Mouse (Mus musculus) kidney, adult 2 months (tissue): ENCODE results near the gene Cabp4. TPM values are rescaled to one million over a fixed set of nuclear protein-coding genes. Genes with fewer than 3 reads are reported as not detected.
"Not testable (repeated sequence)": the region's sequence is repeated elsewhere in the genome, so short reads cannot be mapped to it uniquely, and the experiment has no call there.

ENCODE experiments used
- DNase-seq: peaks from one replicate; pipeline ENCODE4 v3.0.0; 2021
- H3K27ac ChIP-seq: fragments of 200-500 bp; 2 replicates; pipeline ENCODE4 v1.5.1; 2012; ENCODE audit warnings: low read depth, low read length, control low read depth, inconsistent platforms; ENCODE audit not compliant: insufficient read depth
- H3K27me3 ChIP-seq: fragments of 200-500 bp; replicated peaks from 2 replicates; pipeline ENCODE4 v1.6.1; 2012; ENCODE audit warnings: mild to moderate bottlenecking, moderate library complexity, low read length, inconsistent platforms; ENCODE audit not compliant: control insufficient read depth, insufficient read depth
- H3K36me3 ChIP-seq: fragments of 200-500 bp; 2 replicates; pipeline ENCODE4 v1.6.1; 2012; ENCODE audit warnings: mild to moderate bottlenecking, moderate library complexity, low read length, inconsistent platforms; ENCODE audit not compliant: control insufficient read depth, insufficient read depth
- H3K4me1 ChIP-seq: fragments of 200-500 bp; 2 replicates; pipeline ENCODE4 v1.6.1; 2011; ENCODE audit warnings: low read length; ENCODE audit not compliant: control insufficient read depth, insufficient read depth
- H3K4me3 ChIP-seq: fragments of 200-500 bp; 2 replicates; pipeline ENCODE4 v1.5.1; 2011; ENCODE audit warnings: mild to moderate bottlenecking, low read depth, low read length, control low read depth; ENCODE audit not compliant: insufficient read depth
- CTCF ChIP-seq: fragments of 200-500 bp; conservative IDR thresholded peaks from 2 replicates; pipeline ENCODE4 v1.5.1; 2011; ENCODE audit warnings: low read depth, mild to moderate bottlenecking, control low read depth, low read length, moderate library complexity, mixed read lengths; ENCODE audit not compliant: insufficient read depth, insufficient read length
- POLR2A ChIP-seq: fragments of 200-500 bp; IDR thresholded peaks from one replicate; pipeline ENCODE4 v1.6.1; 2011; ENCODE audit warnings: low read depth, low read length, control low read depth
- WGBS: fragments of 180-500 bp; shearing (Covaris S2); methylation state at CpG from one replicate; pipeline ENCODE4 v1.1.7; 2018; 5-methylcytosine and 5-hydroxymethylcytosine counted together
- polyA plus RNA-seq: library from polyadenylated mRNA; depleted of rRNA; stranded (reverse); fragments of >200 nt; gene quantifications from 2 replicates; pipeline ENCODE4 v1.2.3, GENCODE M21; 2012

Gene Cabp4
- polyA plus RNA-seq, 1 experiment: 0.20 TPM

DNA sequence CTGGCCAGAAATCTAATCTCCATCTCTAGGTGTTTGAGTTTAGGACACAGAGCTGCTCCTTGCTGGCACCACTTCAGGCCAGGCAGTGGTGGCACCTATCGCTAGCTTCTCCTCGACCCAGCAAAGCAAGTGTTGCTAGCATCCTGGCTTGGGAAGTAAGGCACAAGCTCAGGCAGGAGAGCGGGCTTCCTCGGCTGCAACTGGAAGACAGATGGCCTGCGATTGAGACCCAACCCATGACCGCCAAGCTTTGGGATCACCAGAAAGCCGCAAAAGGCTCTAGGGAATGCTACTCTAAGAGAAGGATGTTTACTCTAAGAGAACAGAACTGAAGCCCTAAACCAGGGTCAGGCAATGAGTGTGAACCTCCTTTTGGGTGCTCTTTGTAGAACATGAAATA is 14.4 kb downstream of the Cabp4 start:
- H3K27me3 ChIP-seq: no peaks in the 10 kb centered on the region
- H3K27ac ChIP-seq: no peak overlapping the region
- no peaks in the 10 kb centered on the region; the same call in 1 of the 2 replicates for H3K36me3 ChIP-seq
- TF ChIP-seq POLR2A (no peak), CTCF (no peak)
- H3K4me1 ChIP-seq: peaks cover 6% of the 10 kb centered on the region; the same call in 1 of the 2 replicates
- H3K4me3 ChIP-seq: no peak overlapping the region
- 88% methylated on average over 7 of the region's 7 CpGs for WGBS
- no peak for DNase-seq

DNA sequence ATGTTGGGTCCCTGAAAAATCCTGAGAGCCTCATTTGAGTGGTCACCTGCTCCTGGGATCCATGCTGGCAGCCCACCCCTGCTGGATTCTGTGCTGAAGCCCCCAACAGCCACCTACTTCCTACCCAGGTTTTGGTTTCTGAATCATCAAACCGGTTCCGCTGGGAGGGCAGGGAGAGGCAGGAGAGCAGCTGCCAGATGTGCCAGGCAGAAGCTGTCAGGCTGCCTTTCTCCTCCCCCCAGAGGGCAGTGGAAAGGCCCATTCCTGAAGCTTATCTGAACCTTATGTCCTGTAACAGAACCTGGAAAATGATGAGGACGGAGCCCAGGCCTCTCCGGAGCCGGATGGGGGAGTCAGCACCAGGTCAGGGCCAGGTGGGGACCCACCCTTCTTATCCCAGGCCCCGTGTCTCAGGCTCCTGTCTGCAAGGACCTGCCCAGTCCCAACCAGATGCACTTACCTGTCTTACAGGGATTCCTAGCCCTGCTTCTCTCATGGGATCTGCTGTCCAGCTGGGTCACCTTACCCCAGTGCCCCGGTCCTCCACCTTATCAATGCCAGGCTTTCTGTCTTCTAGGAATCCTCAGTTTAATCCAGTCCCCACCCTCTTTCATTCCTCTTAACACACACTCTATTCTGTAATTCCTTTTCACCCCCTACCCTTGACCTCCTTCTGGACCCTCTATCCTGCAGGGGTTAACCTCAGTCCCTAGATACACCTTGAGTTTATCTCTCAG is 16.9 kb downstream of the Cabp4 start:
- no peaks in the 10 kb centered on the region; the same call in 1 of the 2 replicates for H3K36me3 ChIP-seq
- peaks cover 6% of the 10 kb centered on the region; the same call in 1 of the 2 replicates for H3K4me1 ChIP-seq
- no peaks in the 10 kb centered on the region for H3K27me3 ChIP-seq
- WGBS: 47% methylated on average over 7 of the region's 7 CpGs
- peak; percentile 26 for DNase-seq
- no peak overlapping the region for H3K27ac ChIP-seq
- no peak for TF ChIP-seq CTCF
- no peak for TF ChIP-seq POLR2A
- H3K4me3 ChIP-seq: peak overlapping the region; percentile 82

DNA sequence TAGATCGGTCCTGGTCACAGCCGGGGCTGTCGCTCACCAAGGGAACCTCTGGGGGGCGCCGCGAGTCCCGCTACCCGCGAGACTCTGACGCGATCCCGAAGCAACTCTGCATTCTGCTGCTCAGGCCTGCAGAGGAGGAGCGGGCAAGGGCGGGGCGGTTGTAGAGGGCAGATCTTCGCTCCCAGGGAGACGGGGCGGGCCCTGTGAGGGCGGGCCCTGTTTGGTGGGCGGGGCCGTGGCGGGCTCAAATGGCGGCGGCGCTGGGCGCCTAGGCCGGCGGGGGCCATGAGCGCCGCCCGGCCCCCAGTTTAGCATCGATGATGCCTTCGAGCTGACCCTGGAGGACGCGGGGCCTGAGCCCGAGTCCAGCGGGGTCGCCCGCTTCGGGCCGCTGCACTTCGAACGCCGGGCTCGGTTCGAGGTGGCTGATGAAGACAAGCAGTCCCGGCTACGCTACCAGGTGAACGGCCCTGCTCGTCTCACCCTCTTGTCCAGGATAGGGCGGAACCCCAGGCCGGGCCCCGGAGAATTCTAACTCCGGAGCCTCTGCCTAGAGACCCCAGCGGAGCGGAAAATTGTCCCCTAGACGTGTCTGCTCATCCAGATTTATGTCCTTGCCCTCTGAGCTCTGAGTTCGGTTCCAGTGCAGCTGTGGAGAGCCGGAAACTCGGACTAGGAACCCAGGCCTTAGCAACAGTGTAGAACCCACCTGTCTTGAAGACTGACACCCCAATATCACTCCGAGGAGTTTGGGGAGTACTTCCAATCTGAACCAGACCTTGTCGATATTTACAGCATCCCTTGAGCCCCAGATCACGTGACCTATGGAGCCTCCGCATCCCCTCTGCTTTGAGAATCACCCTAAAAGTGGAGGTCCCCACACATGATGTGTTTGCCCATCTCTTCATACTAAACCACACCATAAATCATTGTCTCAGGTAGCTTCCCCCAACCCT is 17.8 kb downstream of the Cabp4 start, which contains the start of gene Aip:
Gene Aip, minus strand, starts transcription at position 118 of the 956 bp plus-strand sequence.
- TF ChIP-seq CTCF (peak; percentile 64), POLR2A (no peak)
- 1% methylated on average over 62 of the region's 64 CpGs for WGBS
- no peaks in the 10 kb centered on the region for H3K27me3 ChIP-seq

DNA sequence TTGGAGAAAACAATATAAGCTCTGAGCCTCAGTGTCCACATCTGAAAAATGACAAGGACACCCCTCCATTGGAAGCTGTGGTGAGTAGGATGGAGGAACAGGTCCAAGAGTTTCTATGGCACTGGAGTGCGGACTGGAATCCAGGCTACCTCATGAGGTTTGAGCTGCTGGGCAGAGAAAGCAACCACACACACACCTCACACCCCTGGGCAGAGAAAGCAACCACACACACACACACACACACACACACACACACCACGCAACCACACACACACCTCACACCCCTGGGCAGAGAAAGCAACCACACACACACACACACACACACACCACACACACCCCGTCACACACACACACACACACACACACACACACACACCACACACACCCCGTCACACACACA is 18.6 kb downstream of the Cabp4 start:
- Histone ChIP-seq H3K27ac (peak overlapping the region; percentile 24; the same call in 1 of the 2 replicates), H3K4me1 (peaks cover 10% of the 10 kb centered on the region), H3K4me3 (peak overlapping the region; percentile 42)
- WGBS: 11% methylated on average over 4 of the region's 4 CpGs
- not testable (repeated sequence) for H3K36me3 ChIP-seq, H3K27me3 ChIP-seq, DNase-seq

More for the DNA sequence above, 17.8 kb downstream of the Cabp4 start, which contains the start of gene Aip:
- peak within 1 kb of the TSS; percentile 82 for H3K4me3 ChIP-seq
- peak within 1 kb of the TSS; percentile 24; the same call in 1 of the 2 replicates for H3K27ac ChIP-seq
- peak; percentile 99 for DNase-seq
- peaks cover 6% of the 10 kb centered on the region; the same call in 1 of the 2 replicates for H3K4me1 ChIP-seq
- H3K36me3 ChIP-seq: no peaks in the 10 kb centered on the region; the same call in 1 of the 2 replicates

DNA sequence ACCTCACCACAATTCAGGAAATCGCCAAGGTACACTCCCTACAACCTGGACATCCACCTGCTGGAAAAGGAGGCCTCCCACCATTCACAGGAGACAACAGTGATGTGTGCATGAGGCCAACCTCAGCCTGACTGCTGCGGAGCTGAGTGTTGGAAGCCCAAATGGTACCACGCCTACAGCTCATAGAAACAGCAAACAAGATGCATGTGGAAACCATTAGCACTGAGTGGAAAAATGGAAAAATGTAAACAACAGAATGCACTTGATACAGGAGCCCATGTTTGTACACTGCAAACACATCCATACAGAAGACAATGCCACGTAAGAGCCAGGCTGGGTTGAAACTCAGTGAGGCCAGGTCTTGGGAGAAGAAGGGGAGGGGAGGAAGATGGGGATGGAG is 19.4 kb downstream of the Cabp4 start:
- no peak overlapping the region for H3K4me3 ChIP-seq
- H3K36me3 ChIP-seq: no peaks in the 10 kb centered on the region; the same call in 1 of the 2 replicates
- DNase-seq: no peak
- no peak overlapping the region for H3K27ac ChIP-seq
- H3K4me1 ChIP-seq: peaks cover 10% of the 10 kb centered on the region
- TF ChIP-seq POLR2A: no peak
- no peak for TF ChIP-seq CTCF
- 90% methylated on average over 4 of the region's 4 CpGs for WGBS
- no peaks in the 10 kb centered on the region for H3K27me3 ChIP-seq

DNA sequence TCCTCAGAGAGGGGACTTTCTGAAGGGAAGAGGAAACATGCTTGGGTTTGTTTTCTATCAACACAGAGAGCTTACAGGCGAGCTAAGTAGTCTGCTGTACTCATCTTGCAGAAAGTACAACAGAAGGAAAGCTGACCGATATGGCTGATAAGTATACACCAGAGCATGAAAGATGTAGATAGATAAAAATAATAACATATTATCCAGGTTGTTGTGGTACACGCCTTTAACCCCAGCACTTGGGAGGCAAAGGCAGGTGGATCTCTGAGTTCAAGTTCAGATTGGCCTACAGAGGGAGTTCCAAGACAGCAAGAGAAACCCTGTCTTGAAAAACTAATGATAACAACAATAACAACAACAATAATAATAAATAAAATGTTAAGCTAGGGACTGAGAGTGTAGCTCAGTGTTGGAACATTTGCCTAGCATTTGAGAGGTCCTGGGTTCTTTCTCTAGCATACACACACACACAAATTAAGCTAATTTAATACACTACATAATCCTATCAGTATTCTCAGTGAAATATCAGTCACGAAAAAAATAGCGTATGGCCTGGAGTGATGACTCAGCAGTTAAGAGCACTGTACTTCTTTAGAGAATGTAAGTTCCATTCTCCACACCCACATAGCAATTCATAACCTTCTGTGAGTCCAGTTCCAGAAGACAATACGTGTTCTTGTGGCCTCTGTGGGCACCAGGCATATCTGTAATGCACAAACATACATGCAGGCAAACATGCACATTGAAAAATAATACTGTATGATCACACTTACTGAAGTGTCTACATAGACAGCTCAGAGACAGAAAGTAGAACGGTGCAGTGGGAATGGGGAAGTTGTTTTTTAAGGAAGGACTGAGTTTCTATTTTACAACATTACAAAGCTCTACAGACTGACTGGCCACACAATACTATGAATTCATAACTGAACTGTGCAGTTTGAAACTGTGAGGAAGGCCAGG is 21.1 kb downstream of the Cabp4 start:
- no peaks in the 10 kb centered on the region for H3K27me3 ChIP-seq
- 84% methylated on average over 7 of the region's 7 CpGs for WGBS
- TF ChIP-seq CTCF (no peak), POLR2A (no peak)

DNA sequence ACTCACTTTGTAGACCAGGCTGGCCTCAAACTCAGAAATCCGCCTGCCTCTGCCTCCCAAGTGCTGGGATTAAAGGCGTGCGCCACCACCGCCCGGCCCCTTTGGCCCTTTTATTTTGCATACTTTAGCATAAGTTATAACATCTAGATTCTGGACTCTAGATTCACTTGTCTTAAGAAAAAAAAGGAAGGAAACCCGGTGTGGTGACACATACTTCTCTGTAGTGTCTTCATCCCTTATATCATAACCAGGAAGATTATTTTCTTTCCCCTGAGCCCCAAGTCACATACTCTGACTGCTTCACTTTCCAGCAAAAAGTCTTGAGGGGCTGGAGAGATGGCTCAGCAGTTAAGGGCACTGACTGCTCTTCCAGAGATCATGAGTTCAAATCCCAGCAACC is 21.9 kb downstream of the Cabp4 start:
- not testable (repeated sequence) for H3K27me3 ChIP-seq, H3K4me3 ChIP-seq, H3K36me3 ChIP-seq, DNase-seq, H3K27ac ChIP-seq
- H3K4me1 ChIP-seq: peaks cover 10% of the 10 kb centered on the region
- WGBS: 54% methylated on average over 6 of the region's 6 CpGs

More for the DNA sequence above, 21.1 kb downstream of the Cabp4 start:
- Histone ChIP-seq H3K4me1 (peaks cover 10% of the 10 kb centered on the region), H3K27ac (no peak overlapping the region), H3K36me3 (no peaks in the 10 kb centered on the region; the same call in 1 of the 2 replicates), H3K4me3 (no peak overlapping the region)
- no peak for DNase-seq
